Mouse (Mus musculus) heart, embryonic 10.5 days (tissue): ENCODE measurements around the gene Nexn. TPM values are rescaled to one million over a fixed set of nuclear protein-coding genes. Genes with fewer than 3 reads are reported as not detected.
"Not testable (repeated sequence)": the region's sequence is repeated elsewhere in the genome, so short reads cannot be mapped to it uniquely, and the experiment has no call there.

Source experiments
- DNase-seq: peaks from one replicate; pipeline ENCODE4 v3.0.0-alpha.2; 2017; ENCODE audit warnings: low spot score
- H3K27ac ChIP-seq: fragments of 300-500 bp; sonication (generic); 2 replicates; pipeline ENCODE4 v1.5.1; 2016; ENCODE audit warnings: mild to moderate bottlenecking
- H3K27me3 ChIP-seq: fragments of 300-500 bp; sonication (generic); 2 replicates; pipeline ENCODE4 v1.6.1; 2016; ENCODE audit warnings: mild to moderate bottlenecking; ENCODE audit not compliant: poor library complexity, insufficient read depth, severe bottlenecking
- H3K36me3 ChIP-seq: fragments of 300-500 bp; sonication (generic); 2 replicates; pipeline ENCODE4 v1.6.1; 2016; ENCODE audit warnings: mild to moderate bottlenecking, moderate library complexity
- H3K4me1 ChIP-seq: fragments of 300-500 bp; sonication (generic); 2 replicates; pipeline ENCODE4 v1.6.1; 2016; ENCODE audit warnings: mild to moderate bottlenecking
- H3K4me3 ChIP-seq: fragments of 300-500 bp; sonication (generic); 2 replicates; pipeline ENCODE4 v1.5.1; 2016; ENCODE audit warnings: mild to moderate bottlenecking, moderate library complexity
- H3K9me3 ChIP-seq: fragments of 300-500 bp; sonication (generic); 2 replicates; pipeline ENCODE4 v1.6.1; 2016; ENCODE audit warnings: mild to moderate bottlenecking, moderate library complexity
- WGBS: fragments of 180-500 bp; shearing (Covaris S2); methylation state at CpG from one replicate; pipeline ENCODE4 v1.1.7; 2016; 5-methylcytosine and 5-hydroxymethylcytosine counted together
- polyA plus RNA-seq: library from polyadenylated mRNA; unstranded; fragments of >200 nt; fragmentation: Nextera tagmentation; extraction: Ambion mirVana; gene quantifications from 2 replicates; pipeline ENCODE4 v1.2.1, GENCODE M21; 2016

Nexn gene
- polyA plus RNA-seq, result 102 and 155 TPM in 2 replicates

DNA sequence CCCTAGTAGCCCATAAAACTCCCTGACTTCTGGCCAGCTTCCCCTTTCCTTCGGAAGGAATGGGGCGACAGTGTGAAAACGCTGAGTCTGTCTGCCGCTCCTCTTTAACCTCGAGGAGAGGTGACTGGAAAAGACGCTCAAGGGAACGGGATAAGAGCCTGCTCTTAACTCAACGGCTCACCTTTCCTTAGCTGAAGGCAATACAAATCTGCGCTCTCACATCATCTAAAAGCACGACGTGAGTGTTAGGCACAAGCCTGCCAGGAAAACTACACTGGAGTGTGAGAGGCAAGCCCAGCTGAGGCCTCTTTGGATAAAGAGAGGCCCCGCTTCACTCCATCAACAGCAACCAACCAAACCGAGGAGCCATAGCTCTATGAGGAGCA is at the start of gene Nexn:
Gene Nexn (minus strand): TSS at position 315 of the 386 bp plus-strand sequence.
- Histone ChIP-seq H3K36me3 (0 out of 2 replicates have a peak, but pooled peaks cover 3% of the 10 kb centered on the region), H3K4me1 (peaks cover 49% of the 10 kb centered on the region), H3K27ac (peak within 1 kb of the TSS; percentile 97), H3K4me3 (peak within 1 kb of the TSS; percentile 75), H3K9me3 (no peaks in the 10 kb centered on the region), H3K27me3 (peaks cover 6% of the 10 kb centered on the region; the same call in 1 of the 2 replicates)
- WGBS, result 3% methylated on average over 13 of the region's 13 CpGs
- DNase-seq, result peak; percentile 77

DNA sequence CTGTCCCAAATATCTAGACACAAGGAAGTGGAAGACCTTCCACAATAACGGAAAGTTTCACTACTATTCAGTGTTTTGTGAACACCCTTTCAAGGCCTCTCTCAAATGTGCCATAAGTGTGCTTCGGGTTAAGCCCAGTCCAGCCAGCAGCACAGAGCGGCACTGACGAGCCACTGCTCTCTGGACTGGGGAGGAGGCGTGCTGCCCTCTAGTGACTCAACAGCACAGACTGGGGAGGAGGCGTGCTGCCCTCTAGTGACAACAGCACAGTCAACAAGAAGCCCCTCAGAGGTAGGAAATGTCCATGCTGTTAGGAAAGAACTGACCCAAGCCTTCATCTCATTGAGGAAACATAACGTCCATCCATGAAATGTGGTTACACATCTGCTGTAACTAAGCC is 49.5 kb upstream of the Nexn start:
- H3K27ac ChIP-seq, result 0 out of 2 replicates have a peak overlapping the region, but pooled peaks have one; percentile 29

DNA sequence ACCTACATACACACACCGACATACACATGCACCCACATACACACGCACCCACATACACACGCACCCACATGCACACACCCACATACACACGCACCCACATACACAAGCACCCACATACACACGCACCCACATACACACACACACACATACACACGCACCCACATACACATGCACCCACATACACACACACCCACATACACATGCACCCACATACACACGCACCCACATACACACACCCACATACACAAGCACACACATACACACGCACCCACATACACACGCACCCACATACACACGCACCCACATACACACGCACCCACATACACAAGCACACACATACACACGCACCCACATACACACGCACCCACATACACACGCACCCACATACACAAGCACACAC is 48.5 kb upstream of the Nexn start:
- DNase-seq, H3K27ac ChIP-seq, H3K4me3 ChIP-seq, H3K27me3 ChIP-seq, H3K9me3 ChIP-seq: not testable (repeated sequence)
- WGBS, result 74% methylated on average over 14 of the region's 14 CpGs
- Histone ChIP-seq H3K36me3 (peaks cover 15% of the 10 kb centered on the region), H3K4me1 (peaks cover 28% of the 10 kb centered on the region)

More for the DNA sequence above, 49.5 kb upstream of the Nexn start:
- peaks cover 18% of the 10 kb centered on the region; the same call in 1 of the 2 replicates for H3K4me1 ChIP-seq
- no peaks in the 10 kb centered on the region for H3K9me3 ChIP-seq
- H3K36me3 ChIP-seq, result peaks cover 19% of the 10 kb centered on the region
- no peak overlapping the region for H3K4me3 ChIP-seq
- DNase-seq, result peak; percentile 96
- WGBS, result 7% methylated on average over 7 of the region's 7 CpGs
- no peaks in the 10 kb centered on the region for H3K27me3 ChIP-seq

DNA sequence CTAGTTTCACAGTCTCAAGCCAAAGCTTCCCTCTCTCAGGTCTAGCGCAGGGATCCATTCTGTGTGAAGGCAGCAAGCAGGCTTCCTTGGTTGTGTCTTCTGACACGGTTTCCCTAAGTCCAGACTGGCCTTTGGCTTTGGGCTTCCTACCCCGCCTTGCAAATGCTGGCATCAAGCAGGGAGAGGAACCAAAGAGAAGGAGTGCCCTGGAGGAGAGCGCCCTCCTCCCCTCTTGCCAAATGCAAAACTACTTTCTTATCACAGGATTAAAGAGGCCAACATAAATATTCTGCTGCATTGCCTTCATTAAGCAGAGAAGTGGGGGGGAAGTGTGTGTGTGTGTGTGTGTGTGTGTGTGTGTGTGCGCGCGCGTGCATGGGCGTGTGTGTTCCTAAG is 43.1 kb upstream of the Nexn start:
- WGBS, result 80% methylated on average over 9 of the region's 9 CpGs
- H3K4me3 ChIP-seq, result no peak overlapping the region
- DNase-seq, result no peak
- no peaks in the 10 kb centered on the region for H3K9me3 ChIP-seq
- peaks cover 9% of the 10 kb centered on the region for H3K36me3 ChIP-seq
- peaks cover 74% of the 10 kb centered on the region for H3K4me1 ChIP-seq
- H3K27me3 ChIP-seq, result no peaks in the 10 kb centered on the region
- H3K27ac ChIP-seq, result peak overlapping the region; percentile 86

DNA sequence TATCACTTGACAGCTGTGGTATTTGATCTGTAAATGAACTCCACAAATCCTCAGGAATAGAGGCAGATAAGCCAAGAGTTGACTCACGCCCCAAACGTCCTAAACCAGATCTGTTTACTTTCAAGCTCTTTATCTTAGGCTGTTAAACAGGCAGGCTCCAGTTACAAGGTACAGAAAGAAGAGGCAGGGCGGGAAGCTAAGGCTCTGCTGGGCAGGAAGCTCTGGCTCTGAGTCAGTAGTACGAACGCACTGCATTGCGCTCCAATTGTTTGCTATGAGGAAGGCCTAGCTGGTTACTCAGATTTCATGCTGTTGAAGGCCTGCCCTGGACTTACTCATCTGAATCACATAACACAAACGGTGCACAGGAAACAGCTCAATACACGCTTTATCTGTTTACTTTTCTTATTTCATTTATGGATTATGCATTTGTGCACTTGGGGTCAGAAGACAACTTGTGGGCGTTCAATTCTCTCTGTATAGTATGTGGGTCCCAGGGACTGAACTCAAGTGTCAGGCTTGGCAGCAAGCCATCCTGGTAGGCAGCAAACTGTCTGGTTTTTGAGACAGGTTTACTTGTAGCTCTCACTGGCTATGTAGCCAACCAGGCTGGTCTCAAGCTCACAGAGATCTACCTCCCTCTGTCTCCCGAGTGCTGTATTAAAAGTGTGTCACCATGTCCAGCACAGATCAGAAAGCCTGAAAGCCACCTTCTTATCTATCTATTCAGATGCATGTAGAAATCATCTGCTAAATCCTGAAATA is 42.5 kb upstream of the Nexn start:
- Histone ChIP-seq H3K9me3 (no peaks in the 10 kb centered on the region), H3K4me1 (peaks cover 74% of the 10 kb centered on the region)
- 11% methylated on average over 10 of the region's 10 CpGs for WGBS

DNA sequence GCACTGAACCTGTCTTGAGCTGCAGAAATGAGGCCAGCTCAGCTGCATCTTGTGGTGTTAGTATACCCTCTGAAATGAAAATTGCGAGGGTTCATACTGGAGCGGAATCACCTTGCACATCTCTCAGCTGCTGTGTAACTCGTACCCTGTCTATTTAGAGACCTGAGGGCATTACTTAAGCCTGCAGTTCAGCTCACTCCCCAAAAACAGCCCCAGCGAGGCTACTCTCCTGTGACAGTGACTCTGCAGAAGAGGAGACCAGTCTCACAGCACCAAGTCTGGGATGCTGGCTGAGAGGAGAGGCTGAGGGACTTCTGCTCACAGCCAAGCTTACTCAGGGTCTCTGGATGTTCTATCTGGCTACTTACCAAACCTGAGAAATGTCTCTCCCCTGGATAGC is 39.8 kb upstream of the Nexn start:
- WGBS, result 66% methylated on average over 4 of the region's 4 CpGs
- no peak overlapping the region for H3K4me3 ChIP-seq
- peaks cover 76% of the 10 kb centered on the region for H3K4me1 ChIP-seq
- peak overlapping the region; percentile 89 for H3K27ac ChIP-seq
- no peak for DNase-seq
- H3K9me3 ChIP-seq, result no peaks in the 10 kb centered on the region
- peaks cover 9% of the 10 kb centered on the region; the same call in 1 of the 2 replicates for H3K36me3 ChIP-seq
- H3K27me3 ChIP-seq, result no peaks in the 10 kb centered on the region

More for the DNA sequence above, 42.5 kb upstream of the Nexn start:
- H3K4me3 ChIP-seq, result no peak overlapping the region
- H3K27me3 ChIP-seq, result no peaks in the 10 kb centered on the region
- peaks cover 9% of the 10 kb centered on the region for H3K36me3 ChIP-seq
- H3K27ac ChIP-seq, result peak overlapping the region; percentile 86
- peak; percentile 90 for DNase-seq

DNA sequence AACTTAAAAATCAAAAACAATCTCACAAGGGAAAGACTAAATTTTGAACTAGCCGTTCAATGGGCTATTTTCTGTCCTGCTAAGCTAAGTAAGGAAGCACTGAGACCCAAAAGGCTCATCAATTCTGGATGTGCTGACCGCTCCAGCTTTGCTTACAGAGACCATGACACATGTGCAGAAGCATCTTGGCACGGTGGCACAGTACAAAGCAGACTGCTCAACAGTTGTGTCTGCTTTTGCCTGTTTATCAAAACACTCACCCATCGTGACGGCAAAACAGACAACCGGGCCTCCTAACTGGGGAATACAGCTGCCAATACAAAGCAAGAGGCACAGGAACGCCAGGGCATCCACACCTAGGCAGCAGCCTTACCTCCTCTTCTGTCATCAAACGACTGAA is 38.9 kb upstream of the Nexn start:
- Histone ChIP-seq H3K27ac (peak overlapping the region; percentile 89), H3K36me3 (peaks cover 14% of the 10 kb centered on the region; the same call in 1 of the 2 replicates), H3K4me1 (peaks cover 71% of the 10 kb centered on the region), H3K4me3 (no peak overlapping the region), H3K9me3 (no peaks in the 10 kb centered on the region), H3K27me3 (no peaks in the 10 kb centered on the region)
- peak; percentile 74 for DNase-seq
- WGBS, result 53% methylated on average over 8 of the region's 8 CpGs

DNA sequence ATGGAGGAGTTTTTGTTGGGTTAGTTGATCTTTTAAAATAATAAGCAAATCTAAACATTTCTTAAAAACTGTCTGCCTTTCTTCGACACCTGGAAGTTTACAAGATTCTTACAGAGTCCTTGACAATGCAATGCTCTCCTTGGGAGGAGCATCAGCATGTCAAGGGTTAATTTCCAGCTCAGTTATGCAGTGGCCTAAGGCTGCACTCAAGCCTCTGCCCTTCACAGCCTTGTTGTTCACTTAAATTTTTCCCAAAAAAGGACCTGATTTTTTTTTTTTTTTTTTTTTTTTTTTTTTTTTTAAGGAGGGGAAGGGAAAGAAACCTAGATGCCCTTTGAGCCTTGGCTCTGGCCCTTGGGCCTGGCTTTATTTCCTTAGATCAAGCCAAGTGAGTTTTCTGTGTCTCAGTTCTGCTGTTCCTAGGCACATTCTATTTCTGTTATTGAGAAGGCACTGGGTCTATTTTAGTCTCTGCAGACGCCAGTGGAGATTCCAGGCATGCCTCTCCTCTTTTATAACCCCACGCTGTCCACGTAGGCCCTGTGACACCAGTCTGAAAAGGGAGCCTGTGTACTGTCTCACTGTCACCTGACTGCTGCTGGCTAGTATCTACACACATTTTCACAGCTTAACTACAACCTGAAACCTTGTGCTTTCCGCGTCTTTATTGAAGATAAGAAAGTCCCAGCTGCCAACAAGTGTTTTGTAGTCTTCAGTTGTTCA is 38.1 kb upstream of the Nexn start:
- peak overlapping the region; percentile 89 for H3K27ac ChIP-seq
- peaks cover 63% of the 10 kb centered on the region for H3K4me1 ChIP-seq
- no peak overlapping the region; the same call in 1 of the 2 replicates for H3K4me3 ChIP-seq
- no peaks in the 10 kb centered on the region for H3K9me3 ChIP-seq
- peaks cover 16% of the 10 kb centered on the region; the same call in 1 of the 2 replicates for H3K36me3 ChIP-seq
- DNase-seq, result peak; percentile 93
- no peaks in the 10 kb centered on the region for H3K27me3 ChIP-seq
- 14% methylated on average over 6 of the region's 6 CpGs for WGBS

DNA sequence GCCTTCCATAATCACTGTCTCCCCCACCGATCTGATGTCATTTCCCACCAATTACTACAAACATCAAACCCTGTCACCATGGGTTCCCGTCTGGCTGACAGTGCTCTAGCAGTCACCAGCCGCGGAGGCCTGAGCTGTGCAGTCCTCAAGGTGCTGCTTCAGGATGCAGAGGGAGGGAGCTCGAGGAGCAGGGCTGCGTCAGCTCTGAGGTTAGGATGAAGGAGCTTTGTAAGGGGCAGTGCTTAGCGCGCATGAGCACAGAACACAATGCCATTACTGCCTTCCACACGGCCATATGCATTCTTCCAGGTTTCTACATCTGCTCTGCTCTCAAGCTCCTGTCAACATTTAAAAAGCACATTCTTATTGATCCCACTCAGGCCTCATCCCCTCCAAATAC is 36.8 kb upstream of the Nexn start:
- Histone ChIP-seq H3K9me3 (no peaks in the 10 kb centered on the region), H3K4me3 (no peak overlapping the region), H3K27me3 (no peaks in the 10 kb centered on the region), H3K27ac (peak overlapping the region; percentile 89), H3K4me1 (peaks cover 52% of the 10 kb centered on the region), H3K36me3 (peaks cover 16% of the 10 kb centered on the region; the same call in 1 of the 2 replicates)
- peak; percentile 73 for DNase-seq
- 57% methylated on average over 9 of the region's 9 CpGs for WGBS

DNA sequence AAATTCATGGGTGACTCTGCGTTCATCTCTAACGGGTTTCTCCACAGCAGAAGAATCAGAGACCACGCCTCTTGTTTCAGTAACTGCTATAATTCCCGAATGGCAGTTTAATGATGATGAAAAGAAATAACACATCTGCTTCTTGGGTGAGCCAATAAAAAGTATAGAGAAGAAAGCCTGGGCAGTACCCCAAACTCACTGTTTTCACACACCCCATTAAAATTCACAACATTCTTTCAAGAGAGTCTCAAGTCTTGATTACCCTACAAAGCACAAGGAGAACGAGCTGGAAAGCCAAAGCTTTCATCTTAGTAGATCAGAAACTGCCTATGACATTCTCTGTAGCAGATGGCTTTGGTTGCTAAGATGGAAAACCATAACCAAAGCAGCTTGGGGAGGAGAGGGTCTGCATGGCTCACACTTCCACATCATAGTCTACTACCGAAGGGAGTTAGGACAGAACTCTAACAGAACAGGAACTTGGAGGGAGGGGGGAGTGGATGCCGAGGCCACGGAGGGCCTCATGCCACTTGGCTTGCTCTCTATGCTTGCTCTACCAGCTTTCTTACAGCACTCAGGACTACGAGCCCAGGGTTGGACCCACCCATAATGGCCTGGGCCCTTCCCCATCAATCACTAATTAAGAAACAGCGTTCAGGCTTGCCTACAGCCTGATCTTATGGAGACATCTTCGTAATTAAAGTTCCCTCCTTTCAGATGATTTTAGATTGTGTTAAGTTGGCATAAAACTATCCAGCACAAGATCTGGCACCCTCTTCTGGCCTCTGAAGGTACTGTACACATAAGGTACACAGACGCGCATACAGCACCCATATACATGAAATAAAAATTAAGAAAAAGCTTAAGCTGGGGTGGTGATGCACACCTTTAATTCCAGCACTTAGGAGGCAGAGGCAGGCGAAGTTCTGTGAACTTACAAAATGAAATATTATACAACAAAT is 34.5 kb upstream of the Nexn start:
- Histone ChIP-seq H3K4me3 (no peak overlapping the region), H3K27ac (no peak overlapping the region), H3K27me3 (no peaks in the 10 kb centered on the region), H3K4me1 (peaks cover 33% of the 10 kb centered on the region), H3K9me3 (no peaks in the 10 kb centered on the region), H3K36me3 (peaks cover 32% of the 10 kb centered on the region)
- WGBS, result 90% methylated on average over 14 of the region's 14 CpGs
- peak; percentile 38 for DNase-seq

DNA sequence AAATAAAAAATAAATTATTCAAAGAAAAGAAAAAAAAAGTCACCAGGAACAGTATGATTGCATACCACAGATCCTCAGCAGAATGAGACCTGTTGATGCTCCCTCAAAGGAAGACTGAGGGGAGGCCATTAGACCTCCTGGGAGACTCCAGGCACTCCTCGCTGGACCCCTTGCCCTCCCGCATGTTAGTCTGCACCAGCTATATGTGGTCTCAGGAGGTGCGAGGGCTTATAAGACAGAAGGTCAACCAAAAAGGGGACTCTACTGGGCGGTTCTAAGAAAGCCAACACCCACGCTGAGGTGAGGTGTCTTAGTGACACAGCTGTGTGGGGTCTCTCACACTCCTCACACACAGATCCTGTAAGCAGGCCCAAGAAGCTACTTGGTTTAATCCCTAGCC is 29.7 kb upstream of the Nexn start:
- H3K36me3 ChIP-seq, result peaks cover 30% of the 10 kb centered on the region
- no peak overlapping the region for H3K27ac ChIP-seq
- peak; percentile 54 for DNase-seq
- H3K4me3 ChIP-seq, result no peak overlapping the region
- no peaks in the 10 kb centered on the region for H3K27me3 ChIP-seq
- no peaks in the 10 kb centered on the region for H3K9me3 ChIP-seq
- peaks cover 14% of the 10 kb centered on the region for H3K4me1 ChIP-seq
- WGBS, result 92% methylated on average over 5 of the region's 5 CpGs

DNA sequence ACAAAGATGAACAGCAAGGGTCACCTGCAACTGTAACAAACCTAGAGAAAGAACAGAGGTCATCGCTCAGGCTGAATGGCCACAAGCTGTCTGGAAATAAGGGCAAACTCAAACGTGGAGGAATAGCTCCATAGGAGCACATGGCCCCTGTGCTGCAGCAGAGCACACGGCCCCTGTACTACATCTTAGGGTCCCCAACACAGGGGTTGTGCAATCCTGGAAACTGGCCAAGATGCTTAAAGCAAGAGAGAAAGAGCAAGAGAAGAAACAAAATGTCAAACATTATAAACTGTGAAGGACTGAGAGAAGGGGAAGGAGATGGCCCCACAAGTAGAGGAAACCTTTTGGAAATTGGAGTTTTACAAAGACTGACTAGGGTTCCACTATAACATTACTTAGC is 28.2 kb upstream of the Nexn start:
- Histone ChIP-seq H3K9me3 (no peaks in the 10 kb centered on the region), H3K27ac (peak overlapping the region; percentile 72; the same call in 1 of the 2 replicates), H3K4me3 (no peak overlapping the region), H3K36me3 (peaks cover 31% of the 10 kb centered on the region), H3K4me1 (peaks cover 14% of the 10 kb centered on the region), H3K27me3 (no peaks in the 10 kb centered on the region)
- 75% methylated on average over 3 of the region's 3 CpGs for WGBS
- peak; percentile 36 for DNase-seq
